Mouse (Mus musculus) thymus, adult 2 months (tissue): ENCODE results near the gene Dph5.

ENCODE experiments used
- CTCF ChIP-seq: fragments of 200-500 bp; IDR thresholded peaks from 2 replicates; pipeline ENCODE4 v1.5.1; 2012; ENCODE audit warnings: mild to moderate bottlenecking, control low read depth, low read length, moderate library complexity, borderline replicate concordance; ENCODE audit not compliant: control insufficient read depth, poor library complexity, insufficient read depth; ENCODE audit errors: extremely low read depth
- POLR2A ChIP-seq: fragments of 200-500 bp; IDR thresholded peaks from 2 replicates; pipeline ENCODE4 v1.6.1; 2012; ENCODE audit warnings: mild to moderate bottlenecking, low read length, control low read depth, moderate library complexity; ENCODE audit not compliant: control insufficient read depth, poor library complexity, insufficient read depth; ENCODE audit errors: extremely low read depth

- TF ChIP-seq POLR2A (no peak), CTCF (no peak)
Observed at GRCm38 (mm10) chr3:115931701-115932100, 44.1 kb downstream of the Dph5 start.
